Mouse (Mus musculus): ENCODE data around the gene Eif5a. TPM values are rescaled to one million over a fixed set of nuclear protein-coding genes. Genes with fewer than 3 reads are reported as not detected.
A peak's percentile ranks its signal among the peaks of the same experiment; 100 is the strongest.

Eif5a gene
- total RNA-seq, 2 experiments from 2014 or later: 426 to 481 TPM

DNA sequence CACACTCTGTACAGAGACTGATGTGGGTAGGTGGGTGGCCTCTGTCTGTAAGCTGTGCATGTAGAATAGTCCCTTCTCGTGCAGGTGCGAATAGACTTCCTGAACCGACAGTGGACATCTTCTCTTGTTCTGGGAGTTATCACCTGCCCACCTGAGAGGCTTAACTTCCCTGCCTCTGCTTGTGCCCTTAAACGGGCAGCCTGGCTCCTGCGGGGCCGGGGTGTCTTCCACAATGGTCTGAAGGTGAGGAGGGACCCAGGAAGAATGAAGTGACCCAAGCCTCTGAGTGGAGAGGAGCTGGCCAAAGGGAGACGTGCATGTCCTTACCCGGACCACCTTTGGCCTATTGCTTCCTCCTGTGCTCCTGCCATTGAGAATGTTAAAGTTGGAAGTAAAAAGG lies 11.6 kb downstream of the Eif5a start:
- DNase-seq (ENCODE audit: extremely low spot score in 1 of 2, low spot score in 1 of 2): no peak

DNA sequence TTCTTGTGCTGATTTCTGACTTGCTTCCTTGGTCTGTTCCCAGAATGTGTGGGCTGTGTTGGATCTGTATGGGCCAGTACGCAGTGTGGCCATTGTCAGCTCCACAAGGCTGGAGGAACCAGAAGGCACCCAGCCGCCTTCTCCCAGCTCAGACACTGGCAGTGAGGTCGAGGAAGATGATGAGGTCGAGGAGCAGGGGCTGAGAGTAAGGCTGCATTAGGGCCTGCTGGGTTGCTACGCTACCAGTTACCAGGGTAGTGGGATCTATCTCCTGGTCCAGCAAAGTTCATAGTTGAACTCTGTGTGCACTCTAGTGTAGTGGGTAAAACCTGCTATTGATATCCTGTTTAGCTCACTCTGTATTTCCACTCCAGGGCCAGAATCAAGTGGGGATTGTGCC lies 12.6 kb downstream of the Eif5a start:
- DNase-seq (ENCODE audit: extremely low spot score in 1 of 2, low spot score in 1 of 2): no peak

GRCm38 (mm10) chr11:69908645-69909044 lies 13.1 kb downstream of the Eif5a start:
- no peak for DNase-seq (ENCODE audit: extremely low spot score in 1 of 2, low spot score in 1 of 2)

GRCm38 (mm10) chr11:69904311-69904710 lies 17.4 kb downstream of the Eif5a start:
- DNase-seq (ENCODE audit: extremely low spot score in 1 of 2, low spot score in 1 of 2): no peak

- no peak for DNase-seq (ENCODE audit: extremely low spot score in 1 of 2, low spot score in 1 of 2)
These were observed 18.8 kb downstream of the Eif5a start for GRCm38 (mm10) chr11:69902972-69903371.

- DNase-seq (ENCODE audit: extremely low spot score in 1 of 2, low spot score in 1 of 2): no peak
These were observed 19.8 kb downstream of the Eif5a start for GRCm38 (mm10) chr11:69901993-69902392.

GRCm38 (mm10) chr11:69901406-69901846 lies 20.3 kb downstream of the Eif5a start:
- peak; percentile 80 to 91 for DNase-seq (ENCODE audit: extremely low spot score in 1 of 2, low spot score in 1 of 2)

DNA sequence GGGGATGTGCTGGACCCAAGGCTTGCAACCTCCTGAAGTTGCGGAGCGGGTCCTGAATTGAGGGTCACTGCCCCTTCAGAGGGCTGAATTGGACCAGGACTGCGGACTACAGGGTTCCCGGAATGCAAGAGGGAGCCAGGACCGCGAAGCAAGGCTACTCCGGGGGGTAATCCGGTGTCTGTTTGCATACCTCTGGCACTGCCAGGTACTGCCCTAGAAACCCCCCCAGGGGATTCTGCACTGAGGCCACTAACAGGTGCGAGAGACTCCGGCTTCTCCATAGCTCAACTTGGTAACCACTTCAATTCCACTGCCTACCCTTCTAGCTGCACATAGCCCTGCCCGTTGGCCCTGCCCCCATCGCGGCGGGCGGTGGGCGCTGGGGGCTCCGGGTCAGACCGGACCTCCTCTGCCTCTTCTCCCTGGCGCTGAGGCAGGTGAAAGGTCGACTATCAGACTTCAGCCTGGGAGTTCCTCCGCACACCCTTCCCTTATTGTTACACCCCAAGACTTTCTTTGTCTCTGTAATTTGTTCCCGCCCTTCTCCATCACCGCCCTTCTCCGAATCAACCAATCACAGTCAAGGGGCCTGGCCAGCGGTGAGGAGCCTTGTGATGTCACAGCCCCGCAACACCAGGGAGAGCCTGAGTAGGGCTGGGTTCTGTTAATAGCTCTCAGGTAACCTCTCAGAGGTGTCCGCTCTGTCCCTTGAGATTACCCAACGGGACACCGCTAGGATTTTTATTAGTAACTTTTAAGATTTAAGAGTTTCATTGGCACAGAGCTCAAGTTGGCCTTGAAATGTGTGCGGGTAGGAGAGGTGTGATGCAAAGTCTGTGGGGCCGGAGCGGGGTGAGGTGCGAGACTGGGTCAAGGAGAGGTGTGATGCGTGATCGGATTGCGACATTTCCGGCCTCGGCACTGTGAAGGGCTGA lies 21.0 kb downstream of the Eif5a start, which contains the start of the genes 2810408A11Rik and Neurl4:
Gene 2810408A11Rik (minus strand): TSS at position 517 of the 935 bp plus-strand sequence.
Gene Neurl4 (plus strand): TSS at position 602 of the 935 bp plus-strand sequence.
- peak; percentile 66 to 69 for DNase-seq (ENCODE audit: extremely low spot score in 1 of 2, low spot score in 1 of 2)

- no peak for DNase-seq (ENCODE audit: extremely low spot score in 1 of 2, low spot score in 1 of 2)
These were observed 21.9 kb downstream of the Eif5a start for GRCm38 (mm10) chr11:69899870-69900269.

GRCm38 (mm10) chr11:69895291-69895690 lies 26.5 kb downstream of the Eif5a start, which contains the start of gene Acap1:
Gene Acap1 (minus strand): TSS chr11:69895539.
- no peak for DNase-seq (ENCODE audit: extremely low spot score in 1 of 2, low spot score in 1 of 2)

GRCm38 (mm10) chr11:69894671-69895070 lies 27.1 kb downstream of the Eif5a start:
- no peak for DNase-seq (ENCODE audit: extremely low spot score in 1 of 2, low spot score in 1 of 2)

- DNase-seq (ENCODE audit: extremely low spot score in 1 of 2, low spot score in 1 of 2): peak in 1 of 2 experiments; percentile 34
These were observed 30.3 kb downstream of the Eif5a start for GRCm38 (mm10) chr11:69891482-69891881.

DNA sequence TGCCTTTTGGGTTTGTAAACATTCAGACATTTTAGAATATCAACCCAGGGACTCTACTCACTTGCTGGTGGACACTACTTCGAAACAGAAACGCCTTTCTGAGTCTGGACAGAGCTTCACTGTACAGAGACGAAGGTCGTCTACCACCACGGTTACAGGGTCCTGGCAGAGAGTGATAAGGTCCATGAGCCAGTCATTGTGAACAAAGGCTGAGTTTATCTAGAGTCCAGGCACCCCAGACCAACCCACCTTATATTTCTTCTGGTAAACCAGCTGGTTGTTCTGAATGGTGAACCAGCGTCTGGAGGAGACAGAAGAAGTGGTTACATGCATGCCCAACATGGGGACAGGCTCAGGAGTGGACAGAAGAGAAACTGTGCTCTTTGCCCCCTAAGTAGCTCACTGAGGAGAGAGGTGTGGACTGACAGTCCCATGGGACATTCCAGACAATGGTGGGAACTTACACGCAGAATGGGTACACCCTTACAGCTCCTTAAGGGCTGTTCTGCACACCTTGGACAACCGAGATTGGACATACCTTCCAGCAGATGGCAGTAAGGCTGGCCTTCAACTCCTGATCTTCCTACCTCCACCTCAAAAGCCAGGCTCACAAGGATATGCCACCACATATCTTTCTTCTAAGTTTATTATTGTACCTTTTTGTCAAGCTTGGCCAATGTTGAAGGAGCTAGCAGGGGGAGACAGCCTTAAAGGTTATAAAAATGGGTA lies 34.7 kb downstream of the Eif5a start:
- no peak for DNase-seq (ENCODE audit: extremely low spot score in 1 of 2, low spot score in 1 of 2)

- DNase-seq (ENCODE audit: extremely low spot score in 1 of 2, low spot score in 1 of 2): no peak
These were observed 37.1 kb downstream of the Eif5a start for GRCm38 (mm10) chr11:69884663-69885062.

GRCm38 (mm10) chr11:69884240-69884639 lies 37.5 kb downstream of the Eif5a start:
- no peak for DNase-seq (ENCODE audit: extremely low spot score in 1 of 2, low spot score in 1 of 2)

DNA sequence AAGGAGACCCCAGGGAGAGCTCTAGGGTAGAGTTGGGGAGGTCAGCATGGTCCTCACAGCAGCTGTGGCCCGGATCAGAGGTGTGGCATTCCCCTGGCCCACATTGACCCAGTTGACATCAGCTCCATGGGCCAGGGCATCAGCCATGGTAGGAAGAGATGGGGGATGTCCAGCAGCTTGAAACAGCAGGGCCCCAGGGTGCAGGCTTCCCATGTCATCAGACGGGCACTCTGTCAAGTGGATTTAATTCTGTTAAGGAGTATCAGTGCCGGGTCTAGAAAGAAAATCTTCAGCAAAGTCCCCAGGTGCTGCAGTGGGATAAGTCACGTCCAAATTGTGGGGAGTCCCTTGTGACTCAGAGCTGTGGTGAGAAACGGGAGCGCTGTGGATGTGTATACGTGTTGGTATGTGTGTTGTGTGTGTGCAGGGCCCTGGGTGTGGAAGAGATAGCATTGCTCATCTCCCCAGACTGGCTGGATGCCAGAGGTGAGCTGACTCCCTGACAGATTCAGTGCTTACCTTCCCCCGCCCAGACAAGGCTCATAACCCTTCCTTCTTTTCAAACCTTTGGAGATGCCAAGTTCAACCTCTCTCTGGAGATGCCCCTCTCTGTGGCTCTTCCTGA lies 38.1 kb downstream of the Eif5a start:
- DNase-seq (ENCODE audit: extremely low spot score in 1 of 2, low spot score in 1 of 2): no peak

DNA sequence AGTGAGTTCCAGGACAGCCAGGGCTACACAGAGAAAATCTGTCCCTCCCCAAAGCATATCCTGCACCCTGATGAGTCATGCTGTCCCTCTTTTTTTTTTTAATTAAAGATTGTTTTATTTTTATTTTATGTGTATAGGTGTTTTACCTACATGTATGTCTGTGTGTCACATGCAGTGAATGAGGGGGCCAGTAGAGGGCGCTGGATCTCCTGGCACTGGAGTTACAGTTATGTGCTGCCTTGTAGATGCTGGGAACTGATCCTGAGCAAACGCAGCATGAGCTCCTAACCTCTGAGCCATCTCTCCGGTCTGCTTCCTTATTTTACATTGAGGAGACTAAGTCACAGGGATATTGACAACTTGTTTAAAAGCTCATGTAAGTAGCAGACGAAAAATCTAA lies 38.7 kb downstream of the Eif5a start:
- DNase-seq (ENCODE audit: extremely low spot score in 1 of 2, low spot score in 1 of 2): no peak

DNA sequence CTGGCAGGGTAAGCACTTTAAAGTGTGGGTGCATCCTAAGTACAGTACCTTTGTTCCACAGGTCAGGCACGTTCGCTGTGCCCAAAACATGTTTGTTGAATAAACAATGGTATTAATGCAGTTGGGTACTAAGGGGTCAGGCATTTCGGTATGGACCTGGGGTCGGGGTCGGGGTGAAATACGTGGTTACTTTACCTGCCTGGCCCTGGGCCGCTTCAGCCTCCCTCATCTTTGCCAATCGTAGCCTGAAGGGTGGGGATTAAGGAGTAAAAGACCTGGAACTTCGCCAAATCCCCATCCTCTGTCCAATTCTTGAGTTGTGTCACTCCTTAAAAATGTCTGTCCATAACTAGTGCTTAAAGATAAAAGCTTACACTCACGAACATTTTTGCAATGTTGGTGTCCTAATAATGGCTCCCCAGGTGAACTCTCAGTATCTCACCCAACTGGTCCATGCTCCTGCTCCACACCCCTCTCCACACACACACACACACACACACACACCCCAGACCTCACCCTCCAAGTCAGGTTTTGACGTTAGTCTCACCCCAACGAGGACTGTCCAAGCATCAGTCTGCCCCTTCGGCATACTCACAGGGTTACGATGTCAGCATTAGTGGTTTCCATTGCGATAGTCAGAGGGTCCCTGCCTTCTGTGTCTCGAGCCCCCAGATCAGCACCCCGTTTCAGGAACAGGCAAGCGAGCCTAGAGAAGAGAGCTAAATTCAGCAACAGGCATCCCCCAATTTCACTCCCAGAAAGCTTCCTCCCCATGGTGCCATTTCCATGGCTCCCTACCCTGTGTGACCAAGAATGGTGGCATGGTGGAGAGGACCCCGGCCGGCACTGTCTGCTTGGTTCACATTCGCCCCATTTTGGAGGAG lies 39.7 kb downstream of the Eif5a start:
- DNase-seq (ENCODE audit: extremely low spot score in 1 of 2, low spot score in 1 of 2): no peak

DNA sequence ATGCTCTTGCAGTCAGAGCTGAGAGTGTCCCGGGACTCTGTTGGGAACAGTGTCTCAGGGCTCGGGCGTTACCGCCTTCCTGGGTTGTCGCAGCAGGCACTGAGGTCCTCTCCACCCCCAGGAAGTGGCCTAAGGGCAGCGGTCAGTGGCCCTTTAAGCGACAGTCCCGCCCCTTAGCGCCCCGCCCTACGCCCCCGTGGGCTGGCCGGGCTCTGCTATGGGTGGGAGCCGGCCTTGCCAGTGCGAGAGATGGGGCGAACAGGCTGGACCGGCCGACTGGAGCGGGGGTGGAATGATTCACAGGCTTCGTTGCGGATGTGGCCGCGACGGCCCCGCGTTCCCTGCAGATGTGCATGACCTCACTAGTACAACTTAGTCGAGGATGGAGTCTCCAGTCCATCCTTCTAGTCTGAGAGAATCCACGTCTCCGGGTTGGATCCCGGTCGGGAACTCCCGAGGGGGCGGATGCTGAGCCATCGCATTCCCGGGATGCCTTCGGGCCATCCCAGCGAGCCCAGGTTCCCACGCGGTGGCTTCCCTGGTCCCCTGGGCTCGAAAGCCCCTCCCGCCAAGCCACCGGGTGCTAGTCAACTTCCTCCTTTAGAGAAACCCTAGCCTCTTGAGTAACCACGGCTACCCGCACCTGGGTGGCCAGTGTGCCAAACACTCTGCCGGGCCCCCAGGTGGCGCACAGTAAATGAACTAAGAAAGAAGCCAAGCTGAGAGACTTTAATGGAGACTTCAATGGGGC lies 40.7 kb downstream of the Eif5a start, which contains the start of gene Kctd11:
Gene Kctd11 (minus strand): TSS at position 554 of the 751 bp plus-strand sequence.
- peak; percentile 49 to 56 for DNase-seq (ENCODE audit: extremely low spot score in 1 of 2, low spot score in 1 of 2)
